Mouse (Mus musculus) spleen, postnatal 14 days (tissue): ENCODE results near the gene Erg.

Experiments
- DNase-seq, 2 experiments: peaks; one replicate each; pipeline ENCODE4 v3.0.0; 2021 to 2022; ENCODE audit warnings: low spot score in 2 of 2

The Erg gene

DNA sequence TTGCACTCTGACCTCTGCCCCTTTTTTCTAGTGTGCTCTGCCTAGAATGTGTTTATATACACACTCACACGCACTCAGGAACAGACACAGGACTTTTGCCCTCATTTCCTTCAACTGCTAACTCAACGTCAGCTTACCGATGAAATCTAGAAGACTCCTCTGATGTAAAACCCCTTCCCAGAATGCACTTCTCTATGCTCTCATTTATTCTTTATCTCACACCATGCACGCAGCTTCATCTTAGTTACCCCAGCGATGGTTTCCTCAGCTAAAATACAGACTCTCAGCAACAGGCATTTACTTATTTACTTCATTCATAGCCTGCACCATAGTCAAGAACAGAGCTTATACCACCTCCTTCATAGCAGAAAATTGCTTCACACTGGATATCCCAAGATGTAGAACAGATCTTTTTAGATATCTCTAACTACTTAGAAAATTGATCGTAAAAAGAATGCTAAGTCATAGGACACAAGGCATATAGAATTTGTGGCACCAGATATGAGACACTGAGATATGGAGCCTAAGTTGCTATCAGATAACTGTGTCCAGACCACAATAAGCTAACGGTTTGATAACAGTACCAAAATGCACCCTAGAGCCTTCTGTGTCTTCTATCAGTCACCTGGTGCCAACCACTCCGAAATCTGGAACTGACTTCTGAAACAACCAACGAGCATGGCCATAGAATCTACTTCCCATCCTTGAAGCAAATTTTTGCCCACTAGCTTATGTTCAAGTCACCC is 98.6 kb downstream of the Erg start:
- DNase-seq: no peak

DNA sequence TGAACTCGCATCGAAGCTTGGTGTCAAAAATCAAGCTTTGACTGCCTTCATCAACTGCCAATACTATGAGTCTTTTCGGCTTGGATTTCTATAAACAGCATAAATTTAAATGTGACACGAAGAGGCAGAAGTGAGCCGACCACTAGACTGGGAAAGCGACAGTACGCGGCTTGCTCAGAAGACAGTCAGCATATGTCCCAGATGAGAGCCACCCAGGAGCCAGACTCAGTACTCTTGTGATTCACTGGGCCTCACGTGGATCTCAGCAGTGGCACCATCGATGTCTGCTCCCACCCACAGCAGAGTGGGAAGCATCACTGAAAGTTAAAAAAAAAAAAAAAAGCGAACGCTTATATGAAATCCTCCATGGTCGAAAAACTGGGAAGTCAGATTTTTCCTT is 105.2 kb downstream of the Erg start:
- DNase-seq: no peak

DNA sequence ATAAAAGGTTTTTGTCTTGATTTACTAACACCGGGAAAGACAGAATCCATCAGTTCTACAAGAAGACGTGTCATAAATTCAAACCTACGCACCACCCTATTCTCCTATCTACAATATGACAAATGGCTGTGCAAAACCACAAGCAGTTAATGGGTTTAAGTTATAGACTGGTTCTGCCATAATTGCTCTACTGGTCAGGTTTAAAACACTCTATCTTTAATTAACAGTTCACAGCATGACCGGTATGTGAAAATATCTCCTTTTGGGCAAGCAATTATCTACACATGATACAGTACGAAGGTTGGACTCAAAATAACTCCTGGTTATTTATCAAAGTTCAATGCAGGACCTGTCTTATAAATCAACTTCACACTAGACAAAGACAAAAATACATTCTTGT is 107.8 kb downstream of the Erg start:
- DNase-seq: no peak

DNA sequence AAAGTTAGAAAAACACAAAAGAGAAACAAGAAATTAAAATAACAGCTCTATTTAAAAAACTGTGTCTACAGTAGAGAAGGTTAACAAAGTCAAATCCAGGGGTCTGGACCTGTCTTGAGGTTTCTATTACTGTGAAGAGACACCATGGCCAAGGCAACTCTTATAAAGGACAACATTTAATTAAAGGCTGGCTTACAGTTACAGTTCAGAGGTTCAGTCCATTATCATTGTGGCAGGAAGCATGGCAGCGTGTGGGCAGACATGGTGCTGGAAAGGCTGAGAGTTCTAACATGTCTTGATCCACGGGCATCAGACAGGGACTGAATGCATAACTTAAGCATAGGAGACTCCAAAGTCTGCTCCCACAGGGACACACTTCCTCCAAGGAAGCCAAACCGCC is 111.4 kb downstream of the Erg start:
- no peak for DNase-seq

DNA sequence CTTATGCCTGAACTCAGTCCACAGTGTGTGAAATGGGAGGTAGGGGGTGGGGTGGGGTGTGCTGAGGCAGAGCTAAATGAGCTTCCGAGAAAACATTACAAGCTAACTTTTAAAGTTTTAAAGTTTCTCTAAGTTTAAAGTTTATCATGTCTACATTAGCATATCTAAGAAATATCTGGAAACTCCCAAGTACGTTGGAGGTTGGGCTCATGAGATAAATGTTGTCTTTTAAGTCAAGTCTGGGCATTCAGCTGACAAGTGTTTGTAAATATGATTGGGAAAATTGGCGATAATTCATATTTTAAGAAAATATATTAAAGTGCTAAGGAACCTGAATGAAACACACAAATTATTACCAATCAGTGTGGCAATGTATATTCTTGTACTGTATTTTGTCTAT is 112.4 kb downstream of the Erg start:
- no peak for DNase-seq

DNA sequence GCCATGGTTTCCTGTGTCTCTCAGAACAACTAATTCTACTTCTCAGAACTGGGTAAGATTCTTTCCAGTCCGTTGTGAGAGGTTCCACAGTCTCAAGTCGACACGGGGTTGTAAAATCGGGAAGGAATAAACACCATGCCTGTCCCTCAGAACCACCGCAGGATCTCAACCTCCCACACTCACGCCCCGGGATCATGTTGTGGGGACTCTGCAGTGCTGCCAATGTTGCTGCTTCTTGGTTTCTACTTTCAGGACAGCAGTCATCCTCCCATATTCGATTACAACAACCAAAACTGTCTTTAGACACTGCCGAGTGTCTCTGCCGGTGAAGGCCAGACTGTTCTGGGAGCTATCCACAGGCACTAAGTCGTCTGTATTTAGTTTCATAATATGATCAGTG is 113.6 kb downstream of the Erg start:
- DNase-seq: no peak

DNA sequence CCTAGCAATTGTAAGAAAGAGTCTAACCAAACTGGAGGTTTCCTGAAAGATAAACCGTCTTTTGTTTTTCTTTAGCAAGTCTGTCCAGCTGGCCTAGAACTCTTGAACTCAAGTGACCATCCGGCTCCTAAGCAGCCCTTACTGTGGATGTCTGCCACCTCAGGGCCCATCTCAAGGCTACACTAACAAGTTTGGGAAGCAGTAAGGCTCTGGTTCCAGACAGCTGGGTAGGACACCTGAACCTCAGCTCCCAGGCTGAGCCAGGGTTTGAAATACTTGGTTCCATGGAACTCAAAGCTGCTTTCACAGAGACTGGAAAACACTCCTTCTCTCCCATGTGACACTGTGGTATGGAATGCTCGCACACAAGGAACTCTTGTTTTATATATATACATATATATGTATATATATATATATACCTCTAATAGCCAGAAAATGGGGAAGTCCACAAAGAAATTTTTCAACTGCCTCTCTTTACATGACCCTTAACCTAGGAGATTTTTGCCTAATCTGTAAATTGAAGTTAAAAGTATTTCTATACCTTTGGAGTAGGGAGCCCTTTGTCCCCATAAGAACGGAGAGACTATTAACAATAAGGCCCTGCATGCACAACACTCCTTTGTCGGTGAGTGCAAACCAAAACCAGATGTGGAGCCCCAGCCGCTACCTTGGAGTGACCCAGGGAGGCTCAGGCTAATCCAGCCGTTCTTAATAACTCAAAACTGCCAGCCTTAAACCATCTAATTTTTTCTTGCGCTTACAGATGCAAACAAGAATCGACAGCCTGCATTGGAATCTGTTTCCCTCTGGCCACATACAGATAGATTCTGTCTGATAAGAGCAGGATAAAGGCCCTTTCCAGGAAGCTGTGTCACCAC is 116.9 kb downstream of the Erg start:
- no peak for DNase-seq

DNA sequence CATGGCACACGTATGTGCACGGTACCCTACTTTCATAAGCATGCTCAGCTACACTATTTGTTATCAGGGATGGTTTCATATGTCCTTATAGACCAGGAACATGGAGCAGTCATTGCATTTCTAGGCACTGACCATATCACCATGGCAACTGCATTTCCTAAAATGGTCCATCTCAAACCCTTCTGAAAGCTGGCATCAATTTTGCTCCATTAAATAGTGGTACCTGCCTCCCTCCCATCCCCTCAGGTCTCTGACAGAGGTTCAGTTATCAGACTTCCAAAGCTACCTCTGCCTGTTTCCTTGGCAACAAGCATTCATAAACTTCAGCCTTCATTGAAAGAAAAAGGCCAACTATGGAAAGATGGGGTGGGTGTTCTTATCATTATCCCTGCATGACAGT is 118.5 kb downstream of the Erg start:
- no peak for DNase-seq

DNA sequence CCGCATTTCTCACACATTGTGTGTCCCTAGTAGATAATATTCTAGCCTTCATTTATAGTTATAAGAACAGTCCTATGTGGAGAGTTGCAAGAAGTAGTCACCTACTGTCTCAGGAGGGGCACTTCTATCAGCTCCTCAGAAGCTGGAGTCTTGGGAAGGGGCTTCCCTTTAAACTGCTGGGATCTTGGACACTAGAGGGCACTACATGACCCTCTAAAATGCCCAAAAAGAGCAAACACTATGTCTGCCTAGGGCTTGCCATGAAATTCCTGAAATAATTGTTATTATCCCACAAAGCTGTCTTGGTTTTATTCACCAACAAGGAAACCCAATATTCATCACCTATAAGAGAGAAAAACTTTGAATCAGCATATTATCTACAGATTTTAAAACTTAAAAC is 119.8 kb downstream of the Erg start:
- no peak for DNase-seq

DNA sequence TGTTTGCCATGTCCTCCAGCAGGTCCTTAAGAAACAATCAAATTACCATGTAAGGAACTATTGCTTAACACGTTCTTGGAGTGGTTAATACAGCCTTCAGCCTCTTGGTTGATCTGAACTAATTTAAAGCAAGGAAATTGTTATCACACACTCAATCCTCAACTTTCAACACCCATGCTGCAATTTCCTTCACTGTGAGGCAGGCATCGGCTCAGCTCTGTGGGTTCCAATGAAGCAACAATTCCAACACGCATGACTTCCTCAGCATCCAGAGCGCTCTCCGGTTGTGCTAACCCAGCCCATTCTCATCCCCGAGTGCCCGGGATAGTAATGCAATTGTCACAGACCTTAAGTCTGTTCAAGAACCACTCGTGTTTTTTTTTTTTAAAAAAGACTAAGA is 121.8 kb downstream of the Erg start:
- no peak for DNase-seq

DNA sequence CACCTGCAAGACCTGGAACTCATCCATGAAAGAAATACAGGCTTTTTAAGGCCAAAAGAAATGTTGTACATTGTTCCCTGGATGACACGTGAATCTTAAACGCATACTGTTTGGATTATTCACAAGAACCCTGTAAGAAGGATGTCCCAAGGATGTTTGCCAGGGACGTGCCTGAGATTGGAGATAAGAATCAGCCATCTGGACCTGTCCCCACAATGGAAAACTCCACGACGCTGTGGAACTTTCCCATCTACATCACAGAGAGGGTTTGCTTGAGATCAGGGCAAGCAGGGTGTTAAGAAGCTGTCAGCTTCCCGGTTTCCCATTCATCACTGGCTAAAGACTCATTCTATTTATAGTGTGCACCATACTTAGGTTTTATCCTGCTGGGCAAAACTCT is 122.6 kb downstream of the Erg start:
- no peak for DNase-seq

DNA sequence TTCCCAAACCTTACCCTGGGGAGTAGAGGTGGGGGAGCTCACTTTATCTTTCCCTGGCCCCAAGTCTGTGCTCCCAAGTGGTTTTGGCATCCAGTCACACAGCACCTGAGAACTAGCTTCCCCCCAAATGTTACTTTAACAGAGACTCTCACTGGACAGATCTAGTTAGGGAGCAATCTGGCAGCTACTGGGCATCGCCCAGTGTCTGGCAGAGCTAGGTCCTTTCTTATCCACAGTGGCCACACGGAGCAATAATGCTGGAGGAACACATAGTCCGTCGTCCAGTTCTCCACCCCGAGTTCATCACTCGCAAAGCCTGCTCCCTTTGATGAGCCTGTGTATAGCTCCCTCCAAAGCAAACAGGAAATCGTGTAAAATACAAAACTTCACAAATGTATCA is 124.5 kb downstream of the Erg start:
- no peak for DNase-seq

DNA sequence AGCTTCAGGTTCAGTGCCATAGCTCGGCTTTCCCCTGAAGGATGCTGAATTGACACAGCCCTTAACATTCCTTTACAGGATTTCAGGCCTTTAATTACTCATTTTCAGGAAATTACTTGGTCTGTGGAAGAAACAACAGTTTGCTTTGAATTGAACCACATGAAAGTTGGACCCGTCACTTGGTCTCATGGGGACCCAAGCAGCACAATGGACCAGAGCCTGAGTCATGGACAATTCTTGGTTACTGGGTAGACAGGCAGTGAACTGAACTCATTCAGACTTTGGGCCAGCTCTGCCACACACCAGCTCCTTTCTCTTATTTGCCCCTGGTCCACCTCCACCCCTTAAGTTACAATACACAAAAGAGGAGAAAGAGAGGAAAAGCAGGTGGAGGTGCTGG is 126.1 kb downstream of the Erg start:
- DNase-seq: no peak

DNA sequence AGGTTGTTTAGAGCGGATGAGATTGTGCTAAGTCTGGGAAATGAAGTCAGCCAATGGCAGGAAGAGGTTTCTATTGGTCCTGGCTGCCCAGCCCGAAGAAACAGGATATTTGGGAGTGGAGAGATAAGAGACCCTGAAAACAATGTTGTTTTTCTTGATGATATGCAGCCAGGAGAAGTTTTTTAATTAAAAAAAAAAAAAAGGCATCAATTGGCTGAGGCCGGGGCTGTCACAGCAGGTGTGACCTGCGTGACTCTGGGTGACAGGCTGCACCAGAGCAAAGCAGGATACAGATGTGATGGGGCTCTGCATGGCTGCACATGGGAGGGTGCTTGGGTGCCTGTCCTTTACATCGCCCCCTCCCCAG is 127.1 kb downstream of the Erg start:
- no peak for DNase-seq

DNA sequence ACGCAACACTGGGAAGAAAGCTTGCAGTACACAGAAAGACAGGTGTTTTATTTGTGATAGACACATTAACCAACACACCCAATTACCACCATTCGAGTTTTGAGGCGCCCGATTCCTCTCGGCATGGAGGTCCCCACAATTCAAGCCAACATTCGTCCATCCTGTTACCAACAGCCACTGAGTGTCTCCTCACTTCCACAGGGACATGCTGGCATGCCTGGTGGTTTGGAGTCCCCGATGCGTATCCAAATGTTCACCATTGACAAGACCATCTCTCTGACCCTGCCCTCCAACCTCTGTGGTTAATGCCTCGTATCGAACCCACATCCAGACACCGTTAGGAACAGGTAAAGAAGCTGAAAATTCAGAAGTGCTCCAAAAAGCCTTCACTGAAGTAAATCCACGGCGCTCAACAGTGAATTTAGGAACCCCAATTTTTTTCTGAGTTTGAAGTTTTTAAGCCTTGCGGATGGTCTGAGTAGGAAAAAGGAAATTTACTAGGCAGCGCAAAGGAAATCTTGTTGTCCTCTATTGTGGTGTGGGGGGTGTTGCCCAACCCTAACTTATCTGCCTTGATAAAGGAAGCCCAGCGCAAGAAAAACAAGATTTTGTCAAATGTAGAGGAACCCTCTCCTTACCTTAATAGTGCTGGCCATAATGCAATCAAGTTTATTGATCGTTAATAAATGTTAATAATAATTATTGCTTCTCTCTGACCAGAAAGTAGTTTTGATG is 127.6 kb downstream of the Erg start:
- DNase-seq: no peak

DNA sequence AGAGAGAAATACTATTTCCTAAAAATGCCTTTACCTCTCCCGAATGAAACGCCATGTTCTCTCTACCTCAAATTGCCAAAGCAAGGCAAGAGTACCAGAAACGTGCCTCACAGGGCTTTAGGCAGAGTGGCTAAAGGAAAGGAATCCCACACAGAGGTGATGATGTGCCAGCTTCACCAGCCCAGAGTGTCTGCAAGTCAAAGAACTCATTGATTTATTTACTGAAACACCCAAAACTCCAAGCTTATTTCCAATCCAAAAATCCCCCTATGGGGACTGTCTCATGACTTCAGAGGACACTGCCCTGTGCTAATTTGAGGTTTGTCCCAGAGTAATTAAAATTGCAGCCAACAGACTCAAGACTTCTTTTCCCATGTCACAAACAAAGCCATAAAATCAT is 129.4 kb downstream of the Erg start:
- DNase-seq: no peak

DNA sequence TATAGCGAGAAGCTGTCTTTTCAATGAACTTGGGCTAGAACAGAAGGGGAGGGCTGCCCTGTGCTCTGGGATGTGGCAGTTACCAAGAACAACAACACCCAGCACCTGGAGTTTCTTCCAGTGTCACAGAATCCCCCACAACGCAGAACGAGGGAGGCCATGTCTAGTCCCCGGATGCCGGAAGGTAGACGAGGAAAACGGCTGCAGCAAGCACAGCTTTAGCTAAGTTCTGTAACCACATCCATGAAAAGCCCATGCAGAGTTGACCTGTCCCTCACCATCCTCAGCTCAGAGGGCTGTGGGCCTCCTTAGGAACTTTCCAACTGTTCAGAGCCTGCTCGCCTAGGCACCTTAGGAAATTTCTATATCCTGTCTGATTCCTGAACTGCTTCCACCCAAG is 130.5 kb downstream of the Erg start:
- no peak for DNase-seq

DNA sequence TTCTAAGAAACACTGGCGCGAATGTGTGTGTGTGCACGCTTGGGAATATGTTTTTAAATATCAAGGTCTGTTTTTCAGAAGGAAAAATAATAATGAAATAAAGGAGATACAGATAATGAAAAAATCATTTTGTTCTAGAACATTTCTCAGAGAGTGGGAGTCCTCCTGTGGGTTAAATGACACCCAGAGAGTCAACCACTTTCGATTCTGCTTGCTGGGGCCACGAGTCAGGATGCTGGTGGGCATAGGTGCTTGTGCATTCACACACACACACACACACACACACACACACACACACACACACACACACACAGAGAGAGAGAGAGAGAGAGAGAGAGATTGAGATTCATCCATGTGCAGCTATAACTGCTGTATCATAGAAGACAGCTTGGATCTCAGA is 130.9 kb downstream of the Erg start:
- DNase-seq: no peak

DNA sequence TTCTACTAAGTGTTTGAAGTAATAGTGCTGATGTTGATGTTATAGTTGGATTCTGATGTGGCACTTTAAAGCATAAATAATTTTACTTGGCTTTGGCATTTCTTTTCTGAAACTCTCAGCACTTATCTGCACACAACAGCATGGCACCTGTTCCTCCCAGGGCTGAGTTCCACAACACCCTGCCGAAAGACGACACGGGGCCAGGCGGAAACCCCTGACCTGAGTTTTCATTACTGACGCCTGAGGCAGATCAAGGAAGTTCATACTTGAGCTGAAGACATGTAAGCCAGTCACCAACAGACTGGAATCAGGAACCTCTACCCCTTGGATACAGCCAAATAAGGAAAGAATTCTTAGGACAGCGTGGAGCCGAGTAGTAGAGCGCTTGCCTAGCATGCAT is 134.0 kb downstream of the Erg start:
- DNase-seq: no peak

DNA sequence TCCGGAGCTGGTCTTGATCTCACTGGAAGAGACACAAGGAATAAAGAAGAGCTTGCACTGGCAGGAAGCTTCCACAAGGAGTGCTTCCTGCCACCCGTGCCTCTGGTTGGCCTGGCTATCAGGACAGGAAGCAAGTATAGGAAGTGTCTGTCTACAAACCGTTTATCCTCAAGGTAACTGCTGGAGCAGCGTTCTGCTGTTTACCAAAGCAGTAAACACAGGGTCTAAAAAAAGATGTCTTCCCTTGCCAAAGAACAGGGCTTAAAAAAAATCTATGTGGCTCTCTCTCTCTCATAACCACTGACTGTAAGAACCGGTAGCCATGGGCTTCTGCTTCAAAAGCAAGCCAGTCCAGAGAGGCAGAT is 137.1 kb downstream of the Erg start:
- DNase-seq: no peak

DNA sequence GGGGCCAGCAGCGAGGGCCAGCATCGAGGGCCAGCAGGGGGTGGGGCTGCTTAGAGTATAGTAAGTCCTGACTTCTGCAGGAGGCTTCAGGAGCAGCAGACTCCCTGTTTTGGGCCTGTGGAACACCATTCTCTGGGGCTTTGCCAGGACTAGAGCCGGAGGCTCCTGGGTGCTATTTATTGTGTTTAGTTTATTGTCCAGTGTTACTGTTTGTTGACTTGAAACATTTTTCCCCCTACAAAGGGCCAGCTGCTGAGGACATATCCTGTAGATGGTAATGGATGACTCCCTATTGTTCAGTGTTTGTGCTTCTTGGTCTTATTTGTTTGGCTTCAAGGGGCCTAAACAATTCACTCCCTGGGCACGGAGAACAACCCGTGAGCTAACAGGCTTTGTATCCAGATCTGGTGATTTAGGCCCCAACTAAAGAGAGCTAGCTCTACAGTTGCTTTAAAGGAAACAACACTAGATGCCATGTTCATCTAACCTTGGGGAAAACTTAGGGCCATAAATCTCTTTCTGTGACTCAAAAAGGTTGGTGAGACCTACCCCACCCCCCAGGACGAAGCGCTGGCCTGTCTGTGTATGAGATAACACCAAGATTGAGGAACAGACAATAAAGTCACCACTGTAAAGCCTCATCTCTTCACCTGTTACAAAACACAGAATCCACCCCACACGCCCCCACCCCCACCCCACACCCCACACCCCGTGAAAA is 137.6 kb downstream of the Erg start:
- no peak for DNase-seq

DNA sequence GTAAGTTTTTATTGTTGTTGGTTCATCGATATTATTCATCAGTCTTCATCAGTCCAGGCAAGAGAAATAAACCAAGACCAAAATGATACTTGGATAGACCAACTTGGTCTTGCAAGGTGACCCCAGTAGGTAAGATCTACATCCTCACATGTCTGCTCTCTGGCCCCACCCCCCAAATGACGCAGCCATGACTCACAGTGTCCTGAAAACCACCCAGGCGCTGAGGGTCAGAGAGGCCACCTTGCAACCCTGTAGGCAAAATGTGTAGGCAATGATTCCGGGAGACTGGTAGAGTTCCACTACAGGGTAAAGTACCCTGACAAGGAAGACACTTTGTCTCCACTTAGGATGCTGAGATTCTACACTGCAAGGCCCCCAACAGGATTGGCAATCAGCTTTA is 138.5 kb downstream of the Erg start:
- no peak for DNase-seq
